Mouse (Mus musculus) brain, embryonic 14.5 days (tissue): Measurements from ENCODE around the gene Gm21981.

Experiments used
- CTCF ChIP-seq: fragments of 200-500 bp; IDR thresholded peaks from 2 replicates; pipeline ENCODE4 v1.5.1; 2012; ENCODE audit warnings: inconsistent platforms, mild to moderate bottlenecking, moderate library complexity, borderline replicate concordance; ENCODE audit not compliant: insufficient read depth, insufficient read length; ENCODE audit errors: extremely low read depth
- POLR2A ChIP-seq: fragments of 200-500 bp; IDR thresholded peaks from 2 replicates; pipeline ENCODE4 v1.6.1; 2012; ENCODE audit warnings: mild to moderate bottlenecking, inconsistent platforms, borderline replicate concordance; ENCODE audit not compliant: poor library complexity, insufficient read depth, insufficient read length, severe bottlenecking; ENCODE audit errors: extremely low read depth

DNA sequence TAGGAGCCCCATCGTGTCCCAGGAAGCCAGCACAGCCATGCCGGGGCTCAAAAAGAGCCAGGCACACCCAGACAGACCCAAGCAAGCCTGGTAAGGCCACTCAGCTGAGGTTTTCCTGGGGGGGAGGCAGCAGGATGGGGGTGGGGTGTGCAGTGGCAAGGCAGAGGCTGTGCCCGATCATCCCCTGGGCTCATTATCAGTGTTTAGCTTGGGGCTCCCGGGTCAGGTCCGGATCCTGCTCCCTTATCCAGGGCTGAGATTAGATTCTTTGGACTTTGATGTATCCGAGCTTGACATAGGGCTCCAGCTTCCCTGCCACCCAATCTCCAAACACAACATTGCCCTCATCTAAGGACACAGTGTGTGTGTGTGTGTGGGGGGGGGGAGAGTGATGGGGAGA lies 17.6 kb upstream of the Gm21981 start:
- TF ChIP-seq CTCF (no peak), POLR2A (no peak)
